Mouse (Mus musculus) heart, embryonic 11.5 days (tissue): ENCODE data around the gene Prss41. TPM values are rescaled to one million over a fixed set of nuclear protein-coding genes. Genes with fewer than 3 reads are reported as not detected.

ENCODE experiments used
- microRNA-seq: library from miRNA; unstranded; fragments of <30 nt; microRNA quantifications from one replicate; pipeline ENCODE4, GENCODE M21; 2016; ENCODE audit warnings: borderline number of aligned reads
- polyA plus RNA-seq: library from polyadenylated mRNA; unstranded; fragments of >200 nt; fragmentation: Nextera tagmentation; extraction: Ambion mirVana; gene quantifications from 2 replicates; pipeline ENCODE4 v1.2.1, GENCODE M21; 2014

Gene Prss41
- polyA plus RNA-seq, 1 experiment from 2014 or later, result 0.19 TPM

Small RNA genes within 50 kb of the gene (microRNA-seq; reads per million reads assigned to microRNA genes)
- 0.81 reads per million, percentile 9 among the genes with 10 or more reads in this experiment for gene Mir5125

Other genes starting within 250 kb of the Prss41 start
- gene Zfp13, start 244.7 kb downstream of the Prss41 start, polyA plus RNA-seq, result 8.9 and 9.0 TPM in 2 replicates
- not detected in 2 replicates for gene Zscan10, start 243.3 kb downstream of the Prss41 start, polyA plus RNA-seq
- gene Mmp25, start 198.9 kb downstream of the Prss41 start, polyA plus RNA-seq, result 0.07 and 0.27 TPM in 2 replicates
- 0.24 TPM in 1 of 2 replicates, not detected in the other for gene Bicdl2, start 183.7 kb downstream of the Prss41 start, polyA plus RNA-seq
- 382 and 389 TPM in 2 replicates for gene Hcfc1r1, start 170.6 kb downstream of the Prss41 start, polyA plus RNA-seq
- gene Thoc6, start 170.3 kb downstream of the Prss41 start, polyA plus RNA-seq, result 40.9 and 41.0 TPM in 2 replicates
- 77.6 and 85.3 TPM in 2 replicates for gene Tnfrsf12a, start 166.7 kb downstream of the Prss41 start, polyA plus RNA-seq
- gene Cldn6, start 164.9 kb downstream of the Prss41 start, polyA plus RNA-seq, result 3.3 and 3.9 TPM in 2 replicates
- gene Cldn9, start 160.1 kb downstream of the Prss41 start, polyA plus RNA-seq, result 0.25 and 0.46 TPM in 2 replicates
- gene 1520401A03Rik, start 121.4 kb downstream of the Prss41 start, polyA plus RNA-seq, result 0.16 and 0.20 TPM in 2 replicates
- gene Pkmyt1, start 117.8 kb downstream of the Prss41 start, polyA plus RNA-seq, result 31.5 and 33.8 TPM in 2 replicates
- 7.6 and 7.9 TPM in 2 replicates for gene Paqr4, start 103.3 kb downstream of the Prss41 start, polyA plus RNA-seq
- gene Kremen2, start 98.3 kb downstream of the Prss41 start, polyA plus RNA-seq, result 0.27 and 0.63 TPM in 2 replicates
- gene Flywch1, start 72.6 kb downstream of the Prss41 start, polyA plus RNA-seq, result 60.5 and 62.4 TPM in 2 replicates
- gene Flywch2, start 58.1 kb downstream of the Prss41 start, polyA plus RNA-seq, result 8.2 and 9.5 TPM in 2 replicates
- gene Srrm2, start 53.6 kb downstream of the Prss41 start, polyA plus RNA-seq, result 285 and 390 TPM in 2 replicates
- gene Elob, start 15.0 kb downstream of the Prss41 start, polyA plus RNA-seq, result 929 and 1,004 TPM in 2 replicates
- not detected in 2 replicates for gene Prss33, start 8.1 kb downstream of the Prss41 start, polyA plus RNA-seq
- gene Prss32, start 317 bp downstream of the Prss41 start, polyA plus RNA-seq, result not detected in 2 replicates
- gene Prss21, start 23.9 kb upstream of the Prss41 start, polyA plus RNA-seq, result not detected in 2 replicates
- not detected in 2 replicates for gene Dcpp1, start 36.7 kb upstream of the Prss41 start, polyA plus RNA-seq
- gene Dcpp2, start 36.7 kb upstream of the Prss41 start, polyA plus RNA-seq, result not detected in 2 replicates
- gene Dcpp3, start 73.3 kb upstream of the Prss41 start, polyA plus RNA-seq, result not detected in 2 replicates
- not detected in 2 replicates for gene Sbp, start 97.5 kb upstream of the Prss41 start, polyA plus RNA-seq
- gene Sbpl, start 111.1 kb upstream of the Prss41 start, polyA plus RNA-seq, result not detected in 2 replicates
- not detected in 2 replicates for gene Prss30, start 136.4 kb upstream of the Prss41 start, polyA plus RNA-seq
- 0.17 TPM in 1 of 2 replicates, not detected in the other for gene Prss22, start 153.9 kb upstream of the Prss41 start, polyA plus RNA-seq
- gene Prss27, start 194.0 kb upstream of the Prss41 start, polyA plus RNA-seq, result 0.17 and 0.37 TPM in 2 replicates
- 39.9 and 42.7 TPM in 2 replicates for gene Kctd5, start 229.3 kb upstream of the Prss41 start, polyA plus RNA-seq